Mouse (Mus musculus) thymus, postnatal 10 days (tissue): ENCODE results near the gene Eif2d.
"Not testable (repeated sequence)": the region's sequence is repeated elsewhere in the genome, so short reads cannot be mapped to it uniquely, and the experiment has no call there.

Experiments used
- DNase-seq, 2 experiments: peaks; one replicate each; pipeline ENCODE4 v3.0.0; 2021; ENCODE audit warnings: low spot score in 2 of 2

Eif2d gene

DNA sequence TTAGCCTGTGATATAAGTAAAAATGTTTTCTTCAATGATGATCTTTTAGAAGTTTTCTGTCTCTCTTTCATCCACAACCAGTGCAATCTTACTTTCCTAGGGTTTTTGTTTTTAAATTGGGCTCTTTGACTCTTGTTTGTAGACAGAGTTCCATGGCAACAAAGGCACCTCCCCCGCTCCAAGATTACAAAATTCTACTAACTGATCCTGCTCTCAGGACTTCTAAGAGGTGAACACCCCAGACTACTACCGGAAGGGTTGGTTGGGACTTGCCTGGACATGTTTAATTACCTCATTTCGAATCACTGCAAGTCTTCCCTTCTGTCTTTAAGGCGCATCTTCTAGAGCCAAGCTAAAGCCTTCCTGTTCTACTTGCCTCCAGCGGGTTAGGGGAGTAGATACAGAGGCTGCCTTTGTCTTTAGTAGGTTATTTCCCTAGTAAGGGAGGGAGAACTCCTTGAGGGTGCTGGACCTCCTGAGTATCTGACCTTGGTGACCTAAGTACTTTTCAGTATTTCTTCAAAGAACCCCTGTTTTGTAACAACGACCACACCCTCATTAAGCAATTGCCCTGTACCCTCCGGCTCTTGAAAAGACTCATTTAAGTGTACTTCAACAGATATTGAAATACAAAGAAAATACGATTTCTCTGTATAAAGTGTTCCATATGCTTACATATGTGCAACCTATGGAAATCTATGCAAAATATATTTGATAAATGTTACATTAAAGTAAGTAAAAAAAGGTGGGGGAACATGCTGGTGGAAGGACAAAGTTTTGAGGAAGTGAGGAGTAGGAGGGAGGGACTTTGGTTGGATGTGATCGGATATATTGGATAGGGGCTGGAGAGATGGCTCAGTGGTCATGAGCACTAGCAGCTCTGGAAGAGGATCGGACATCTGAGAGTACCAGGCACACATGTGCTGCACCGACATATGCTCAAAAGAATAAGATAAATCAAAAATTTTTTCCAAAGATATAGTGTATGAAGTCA, 13.6 kb upstream of the Eif2d start:
- DNase-seq: no peak

GRCm38 (mm10) chr1:131141449-131141848, 11.5 kb upstream of the Eif2d start:
- DNase-seq: no peak

DNA sequence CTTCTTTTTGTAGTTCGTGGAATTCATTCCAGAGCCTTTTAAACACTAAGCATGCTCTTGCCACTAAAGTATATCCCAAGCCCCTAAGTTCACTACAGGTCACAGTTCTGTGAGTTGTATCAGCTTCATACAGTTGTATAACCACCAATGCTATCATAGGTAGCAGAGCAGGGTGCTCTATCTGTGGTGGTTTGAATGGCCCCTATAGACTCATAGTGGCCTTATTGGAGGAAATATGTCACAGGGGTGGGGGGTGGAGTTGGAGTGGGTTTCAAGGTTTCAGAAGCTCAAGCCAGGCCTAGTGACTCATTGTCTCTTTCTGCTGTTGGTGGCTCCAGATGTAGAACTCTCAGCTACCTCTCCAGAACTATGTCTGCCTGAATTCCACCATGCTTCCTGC, 10.5 kb upstream of the Eif2d start:
- DNase-seq: no peak

- DNase-seq: not testable (repeated sequence)
Observed at GRCm38 (mm10) chr1:131145222-131145621, 7.8 kb upstream of the Eif2d start.

GRCm38 (mm10) chr1:131146181-131146614, 6.8 kb upstream of the Eif2d start:
- no peak for DNase-seq

GRCm38 (mm10) chr1:131149496-131149895, 3.5 kb upstream of the Eif2d start:
- no peak for DNase-seq

DNA sequence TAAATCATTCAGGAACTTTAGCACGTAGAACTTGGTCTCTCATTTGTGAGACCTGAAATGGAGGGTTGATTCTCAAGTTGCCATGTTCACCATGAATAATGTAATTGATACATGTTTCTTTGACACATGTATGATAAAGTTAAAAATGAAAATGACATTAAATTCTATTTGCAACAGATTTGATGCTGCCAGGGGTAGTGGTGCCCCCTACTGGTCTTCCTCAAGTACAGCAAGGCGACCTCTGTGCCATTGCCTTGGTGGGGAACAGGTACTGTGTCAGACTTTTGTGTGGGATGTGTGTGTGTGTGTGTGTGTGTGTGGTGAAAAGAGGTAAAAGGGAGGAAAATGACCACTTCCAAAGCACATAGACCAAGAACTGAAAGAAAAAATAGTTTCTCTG, 2.5 kb downstream of the Eif2d start:
- peak in 1 of 2 experiments; percentile 61 for DNase-seq

DNA sequence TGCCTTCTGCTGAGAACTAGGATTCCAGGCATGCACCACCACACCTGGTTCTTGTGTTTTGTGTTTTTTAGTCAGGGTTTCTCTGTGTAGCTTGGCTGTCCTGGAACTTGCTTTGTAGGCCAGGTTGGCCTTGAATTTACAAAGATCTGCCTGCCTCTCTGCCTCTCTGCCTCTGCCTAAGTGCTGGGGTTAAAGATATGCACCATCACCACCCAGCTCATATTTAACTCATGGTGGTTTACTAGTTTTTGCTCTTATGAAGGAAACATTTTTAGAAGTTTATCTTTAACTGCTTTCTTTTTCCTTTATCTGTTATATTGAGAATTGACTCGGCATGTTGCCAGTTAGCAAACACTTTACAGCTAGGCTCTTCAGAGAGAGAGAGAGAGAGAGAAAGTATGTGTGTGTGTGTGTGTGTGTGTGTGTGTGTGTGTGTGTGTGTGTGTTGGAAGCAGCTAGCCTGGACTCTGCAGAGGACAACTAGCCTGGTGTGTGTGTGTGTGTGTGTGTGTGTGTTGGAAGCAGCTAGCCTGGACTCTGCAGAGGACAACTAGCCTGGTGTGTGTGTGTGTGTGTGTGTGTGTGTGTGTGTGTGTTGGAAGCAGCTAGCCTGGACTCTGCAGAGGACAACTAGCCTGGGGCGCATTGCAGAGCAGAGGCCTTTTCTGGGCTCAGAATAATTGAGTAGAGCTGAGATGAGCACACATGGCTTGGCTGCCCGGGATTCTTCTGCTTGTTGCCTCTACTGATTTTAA, 6.8 kb downstream of the Eif2d start:
- not testable (repeated sequence) for DNase-seq

DNA sequence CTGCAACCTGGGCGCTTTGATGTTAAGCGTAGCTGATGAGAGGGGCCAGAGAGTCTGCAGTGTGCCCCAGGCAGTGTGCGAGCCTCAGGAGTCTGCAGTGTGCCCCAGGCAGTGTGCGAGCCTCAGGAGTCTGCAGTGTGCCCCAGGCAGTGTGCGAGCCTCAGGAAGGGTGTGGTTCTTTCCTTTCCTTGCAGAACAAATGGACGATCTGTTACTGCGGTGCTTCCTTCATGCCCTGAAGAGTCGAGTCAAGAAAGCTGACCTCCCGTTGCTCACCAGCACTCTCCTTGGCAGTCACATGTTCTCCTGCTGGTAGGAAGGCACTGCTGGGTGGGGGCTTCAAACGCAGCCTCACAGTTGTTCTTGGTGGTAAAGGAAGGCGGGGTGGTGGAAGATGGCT, 8.1 kb downstream of the Eif2d start:
- no peak for DNase-seq

- no peak for DNase-seq
Observed at GRCm38 (mm10) chr1:131164427-131164826, 11.4 kb downstream of the Eif2d start.

DNA sequence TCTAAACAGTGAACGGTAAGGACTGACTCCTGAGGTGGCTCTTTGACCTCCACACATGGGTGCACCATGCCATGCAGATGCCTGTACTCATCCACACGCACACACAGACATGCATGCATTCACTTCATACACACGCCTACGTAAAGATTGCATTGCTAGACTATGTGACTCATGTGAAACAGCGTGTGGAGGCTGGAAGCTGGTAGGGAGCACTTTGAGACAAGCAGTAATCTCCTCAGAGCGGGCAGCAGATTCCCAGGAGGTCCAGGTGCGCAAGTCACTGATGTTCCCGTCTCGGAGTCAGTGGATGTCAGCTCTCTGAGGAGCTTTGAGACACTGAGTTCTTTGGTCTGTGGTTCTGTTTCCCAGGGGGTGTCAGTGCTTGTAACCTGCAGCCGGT, 14.6 kb downstream of the Eif2d start:
- DNase-seq: no peak

DNA sequence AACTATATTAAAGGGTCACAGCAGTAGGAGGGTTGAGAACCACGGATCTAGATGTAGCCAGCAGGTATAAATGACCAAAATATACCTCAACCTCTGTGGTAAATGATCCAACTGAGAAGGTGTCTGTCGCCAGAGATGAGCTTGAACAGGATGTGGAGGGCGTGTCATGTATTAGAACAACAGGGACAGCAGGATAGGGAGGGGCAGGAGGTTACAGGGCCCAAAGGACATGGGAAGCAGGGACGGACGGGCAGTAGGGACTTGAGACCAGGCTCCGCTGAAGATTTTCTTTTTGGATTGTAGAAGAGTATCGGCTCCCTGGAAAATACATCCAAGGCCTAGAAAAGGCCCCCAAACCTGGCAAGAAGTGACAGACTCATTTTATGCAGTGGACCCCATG, 20.0 kb downstream of the Eif2d start:
- no peak for DNase-seq

- DNase-seq: no peak
Observed at GRCm38 (mm10) chr1:131173809-131174208, 20.8 kb downstream of the Eif2d start.

- no peak for DNase-seq
Observed at GRCm38 (mm10) chr1:131174299-131174861, 21.4 kb downstream of the Eif2d start.

GRCm38 (mm10) chr1:131175189-131175588, 22.2 kb downstream of the Eif2d start:
- DNase-seq: no peak

DNA sequence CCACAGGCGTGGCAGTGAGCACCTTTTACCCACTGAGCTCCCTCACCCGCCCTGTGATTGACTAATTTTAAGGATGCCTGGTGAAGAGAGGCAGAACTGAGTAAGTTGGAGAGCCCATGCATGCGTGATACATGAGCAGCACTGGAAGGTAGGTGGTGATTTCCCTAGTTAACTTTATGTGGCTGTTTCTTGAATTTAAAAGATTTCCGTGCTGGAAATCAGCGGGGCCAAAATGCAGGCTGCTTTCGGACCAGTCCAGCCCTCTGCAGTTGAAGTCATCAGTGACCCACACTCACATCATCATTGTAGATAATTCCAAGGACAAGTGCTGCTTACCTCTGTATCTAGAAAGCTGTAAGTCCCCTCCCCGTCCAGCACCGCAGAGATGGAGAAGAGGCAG, 22.8 kb downstream of the Eif2d start:
- no peak for DNase-seq

GRCm38 (mm10) chr1:131177249-131177648, 24.3 kb downstream of the Eif2d start:
- no peak for DNase-seq

DNA sequence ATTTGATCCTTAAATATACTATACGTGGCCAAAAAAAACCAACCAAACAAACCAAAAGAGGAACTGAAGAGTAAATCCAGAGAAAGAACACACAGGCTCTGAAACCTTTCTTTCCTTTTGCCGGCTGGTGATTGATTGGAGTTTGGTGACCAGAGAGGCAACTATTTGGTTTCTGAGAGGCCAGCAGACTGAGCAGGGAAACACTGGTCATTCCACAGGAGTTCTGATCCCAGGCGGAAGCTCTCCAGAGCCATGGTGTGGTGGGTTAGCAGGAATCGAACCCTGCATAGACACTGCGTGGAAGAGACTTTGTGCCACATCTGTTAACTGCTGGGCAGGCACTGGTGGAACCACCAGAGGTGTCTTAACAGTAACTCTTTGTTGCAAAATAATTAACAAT, 25.1 kb downstream of the Eif2d start:
- no peak for DNase-seq

- no peak for DNase-seq
Observed at GRCm38 (mm10) chr1:131180386-131180785, 27.4 kb downstream of the Eif2d start.

DNA sequence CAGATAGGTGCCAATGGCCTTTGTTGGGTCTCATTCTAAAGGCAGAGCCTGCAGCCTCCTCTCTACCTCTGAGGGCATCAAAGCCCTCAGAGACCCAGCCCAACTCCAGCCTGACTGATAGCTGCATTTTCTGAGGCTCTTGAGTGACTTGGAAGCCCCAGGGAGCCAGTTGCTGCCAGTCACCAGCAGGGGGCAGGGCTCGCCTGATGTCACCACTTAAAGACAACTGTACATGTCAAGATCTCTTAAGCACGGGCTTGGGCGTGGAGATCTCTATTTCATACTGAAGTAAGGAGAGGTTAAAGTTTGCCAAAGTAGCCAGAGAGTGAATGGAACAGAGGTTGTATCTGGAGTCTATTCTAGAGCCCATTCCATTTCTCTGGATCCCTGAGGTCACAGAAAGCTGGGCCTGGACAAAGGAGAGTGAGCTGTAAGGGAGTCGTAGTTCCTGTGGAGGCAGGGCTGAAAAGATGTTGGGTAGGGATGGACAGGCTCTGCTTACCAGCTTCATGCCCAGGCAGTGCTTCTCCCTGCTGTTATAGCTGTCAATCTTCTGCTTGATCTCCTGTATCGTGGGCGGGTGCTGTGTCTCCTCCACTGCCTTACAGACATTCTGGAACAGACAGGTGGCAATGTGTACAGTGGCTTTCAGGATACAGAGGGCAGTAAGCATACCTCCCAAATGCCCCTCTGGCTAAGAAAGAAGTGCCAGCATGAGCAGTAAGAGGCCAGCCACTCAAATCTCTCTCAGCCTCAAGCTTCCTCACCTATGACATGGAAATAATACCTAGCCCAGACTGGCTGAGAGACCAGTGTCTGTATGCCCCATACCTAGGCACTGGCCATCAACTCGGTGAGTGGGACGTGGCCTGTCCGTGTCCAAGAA, 28.9 kb downstream of the Eif2d start:
- DNase-seq: peak; percentile 71 to 86

GRCm38 (mm10) chr1:131183201-131183600, 30.2 kb downstream of the Eif2d start:
- no peak for DNase-seq
